Mouse (Mus musculus) hindbrain, embryonic 10.5 days (tissue): ENCODE results near the gene Fblim1. TPM values are rescaled to one million over a fixed set of nuclear protein-coding genes. Genes with fewer than 3 reads are reported as not detected.

Experiments
- DNase-seq: peaks from one replicate; pipeline ENCODE4 v3.0.0-alpha.2; 2017; ENCODE audit warnings: low spot score
- H3K27ac ChIP-seq: fragments of 300-500 bp; sonication (generic); 2 replicates; pipeline ENCODE4 v1.5.1; 2016; ENCODE audit warnings: mild to moderate bottlenecking, moderate library complexity
- H3K27me3 ChIP-seq: fragments of 300-500 bp; sonication (generic); 2 replicates; pipeline ENCODE4 v1.6.1; 2016; ENCODE audit warnings: mild to moderate bottlenecking; ENCODE audit not compliant: poor library complexity, insufficient read depth, severe bottlenecking
- H3K36me3 ChIP-seq: fragments of 300-500 bp; sonication (generic); 2 replicates; pipeline ENCODE4 v1.6.1; 2016; ENCODE audit warnings: mild to moderate bottlenecking, moderate library complexity
- H3K4me1 ChIP-seq: fragments of 300-500 bp; sonication (generic); replicated peaks from 2 replicates; pipeline ENCODE4 v1.6.1; 2016; ENCODE audit warnings: mild to moderate bottlenecking
- H3K4me3 ChIP-seq: fragments of 300-500 bp; sonication (generic); 2 replicates; pipeline ENCODE4 v1.5.1; 2016; ENCODE audit warnings: mild to moderate bottlenecking, moderate library complexity
- H3K9me3 ChIP-seq: fragments of 300-500 bp; sonication (generic); 2 replicates; pipeline ENCODE4 v1.6.1; 2016; ENCODE audit warnings: mild to moderate bottlenecking, moderate library complexity
- WGBS: fragments of 180-500 bp; shearing (Covaris S2); methylation state at CpG from one replicate; pipeline ENCODE4 v1.1.7; 2016; 5-methylcytosine and 5-hydroxymethylcytosine counted together
- polyA plus RNA-seq: library from polyadenylated mRNA; unstranded; fragments of >200 nt; fragmentation: Nextera tagmentation; extraction: Ambion mirVana; gene quantifications from 2 replicates; pipeline ENCODE4 v1.2.1, GENCODE M21; 2016

Fblim1 gene
- polyA plus RNA-seq, 1 experiment from 2014 or later, result 33.7 TPM

GRCm38 (mm10) chr4:141537706-141538407 is 68.0 kb downstream of the Fblim1 start:
- no peaks in the 10 kb centered on the region for H3K36me3 ChIP-seq
- H3K27ac ChIP-seq, result peak overlapping the region; percentile 96
- under 1% methylated on average over 101 of the region's 101 CpGs for WGBS
- no peaks in the 10 kb centered on the region for H3K9me3 ChIP-seq
- H3K4me3 ChIP-seq, result peak overlapping the region; percentile 99
- no peaks in the 10 kb centered on the region for H3K27me3 ChIP-seq
- no peak for DNase-seq
- peaks cover 62% of the 10 kb centered on the region for H3K4me1 ChIP-seq

DNA sequence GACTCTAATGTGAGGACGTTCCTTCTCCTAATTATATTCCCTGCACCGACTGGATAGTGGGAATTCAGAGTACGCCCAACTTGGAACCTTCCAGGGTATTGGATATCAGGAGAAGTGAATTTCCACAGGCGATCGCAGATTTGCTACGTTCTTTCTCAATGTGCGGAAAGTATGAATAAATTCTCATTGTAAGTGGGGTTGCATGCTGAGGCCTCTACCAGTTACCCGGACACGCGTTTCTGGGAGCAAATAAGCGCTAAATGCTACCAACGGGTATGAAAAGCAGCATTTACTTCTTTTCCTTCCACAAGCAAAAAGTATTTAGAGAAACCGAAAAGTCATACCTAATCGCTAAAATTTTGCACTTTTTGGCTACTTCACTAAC is 68.7 kb downstream of the Fblim1 start:
- Histone ChIP-seq H3K9me3 (no peaks in the 10 kb centered on the region), H3K4me3 (peak overlapping the region; percentile 99), H3K27ac (peak overlapping the region; percentile 96), H3K4me1 (peaks cover 59% of the 10 kb centered on the region), H3K36me3 (no peaks in the 10 kb centered on the region), H3K27me3 (no peaks in the 10 kb centered on the region)
- WGBS, result 0% methylated on average over 14 of the region's 14 CpGs
- no peak for DNase-seq

- H3K27ac ChIP-seq, result peak overlapping the region; percentile 96
- no peaks in the 10 kb centered on the region for H3K36me3 ChIP-seq
- peaks cover 57% of the 10 kb centered on the region for H3K4me1 ChIP-seq
- peak overlapping the region; percentile 99 for H3K4me3 ChIP-seq
- WGBS, result under 1% methylated on average over 61 of the region's 61 CpGs
- no peaks in the 10 kb centered on the region for H3K27me3 ChIP-seq
- DNase-seq, result peak; percentile 88
- no peaks in the 10 kb centered on the region for H3K9me3 ChIP-seq
Observed at GRCm38 (mm10) chr4:141536291-141537225, 69.3 kb downstream of the Fblim1 start.

GRCm38 (mm10) chr4:141534947-141535680 is 70.8 kb downstream of the Fblim1 start:
- WGBS, result 9% methylated on average over 11 of the region's 11 CpGs
- Histone ChIP-seq H3K4me3 (peak overlapping the region; percentile 99), H3K27me3 (no peaks in the 10 kb centered on the region), H3K4me1 (peaks cover 60% of the 10 kb centered on the region), H3K36me3 (peaks cover 8% of the 10 kb centered on the region), H3K9me3 (0 out of 2 replicates have a peak, but pooled peaks cover 3% of the 10 kb centered on the region), H3K27ac (peak overlapping the region; percentile 96)
- peak; percentile 67 for DNase-seq

DNA sequence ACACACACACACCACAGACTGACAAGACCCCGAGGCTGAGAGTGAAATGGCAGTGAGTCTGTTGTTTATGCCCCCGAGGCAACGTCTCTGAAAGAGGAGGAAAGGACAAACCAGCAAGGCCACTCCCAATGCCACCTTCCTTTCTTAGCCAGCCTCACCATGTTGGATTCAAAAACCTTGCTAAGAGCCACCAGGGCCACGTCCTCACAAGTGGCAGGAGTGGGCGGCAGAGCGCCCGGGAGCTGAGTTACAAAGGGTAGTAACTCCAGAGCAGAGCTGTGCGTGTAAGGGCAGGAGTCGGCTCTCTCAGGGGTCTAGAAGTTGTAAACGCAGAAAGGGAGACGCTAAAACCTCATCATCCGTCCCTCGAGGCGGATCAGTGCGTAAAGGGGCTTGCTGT is 74.9 kb downstream of the Fblim1 start:
- DNase-seq, result no peak
- no peak overlapping the region for H3K27ac ChIP-seq
- H3K4me1 ChIP-seq, result peaks cover 43% of the 10 kb centered on the region
- H3K27me3 ChIP-seq, result no peaks in the 10 kb centered on the region
- peaks cover 37% of the 10 kb centered on the region for H3K36me3 ChIP-seq
- 80% methylated on average over 15 of the region's 15 CpGs for WGBS
- H3K4me3 ChIP-seq, result no peak overlapping the region
- 0 out of 2 replicates have a peak, but pooled peaks cover 3% of the 10 kb centered on the region for H3K9me3 ChIP-seq

- H3K27ac ChIP-seq, result no peak overlapping the region
- no peaks in the 10 kb centered on the region for H3K27me3 ChIP-seq
- H3K9me3 ChIP-seq, result 0 out of 2 replicates have a peak, but pooled peaks cover 3% of the 10 kb centered on the region
- 91% methylated on average over 11 of the region's 11 CpGs for WGBS
- H3K36me3 ChIP-seq, result peaks cover 37% of the 10 kb centered on the region
- no peak for DNase-seq
- peaks cover 23% of the 10 kb centered on the region for H3K4me1 ChIP-seq
- no peak overlapping the region for H3K4me3 ChIP-seq
Observed at GRCm38 (mm10) chr4:141528938-141529337, 77.0 kb downstream of the Fblim1 start.

DNA sequence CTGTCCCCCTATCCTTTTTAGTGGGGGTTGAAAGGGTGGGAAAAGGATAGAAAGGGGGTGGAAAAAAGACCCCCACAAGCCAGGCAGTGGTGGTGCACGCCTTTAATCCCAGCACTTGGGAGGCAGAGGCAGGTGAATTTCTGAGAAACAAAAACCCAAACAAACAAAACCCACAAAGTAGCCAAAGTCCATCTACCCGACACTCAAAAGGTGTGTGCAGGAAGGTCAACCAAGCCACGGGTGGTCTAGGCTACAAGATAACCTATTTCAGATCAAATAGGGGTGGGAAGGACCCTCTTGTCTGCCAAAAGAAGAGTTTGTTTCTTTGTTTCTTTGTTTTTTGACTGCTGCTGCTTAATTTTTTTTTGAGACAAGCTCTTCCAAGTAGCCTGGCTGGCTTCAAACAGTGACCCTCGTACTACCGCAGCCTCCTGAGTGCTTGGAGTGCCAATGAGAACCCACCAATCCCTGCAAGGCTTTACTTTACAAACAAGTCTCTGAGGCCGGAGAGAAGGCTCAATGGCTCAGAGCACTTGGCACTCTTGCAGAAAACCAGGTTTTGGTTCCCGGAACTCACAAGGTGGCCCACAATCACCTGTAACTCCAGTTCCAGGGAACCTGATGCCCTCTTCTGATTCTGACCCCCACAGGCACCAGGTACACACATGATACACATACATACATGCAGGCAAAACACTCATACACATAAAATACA is 78.8 kb downstream of the Fblim1 start:
- Histone ChIP-seq H3K27me3 (no peaks in the 10 kb centered on the region), H3K4me1 (0 out of 2 replicates have a peak, but pooled peaks cover 16% of the 10 kb centered on the region), H3K27ac (no peak overlapping the region), H3K36me3 (peaks cover 43% of the 10 kb centered on the region), H3K9me3 (0 out of 2 replicates have a peak, but pooled peaks cover 3% of the 10 kb centered on the region), H3K4me3 (no peak overlapping the region)
- no peak for DNase-seq
- 79% methylated on average over 7 of the region's 7 CpGs for WGBS

Other genes with a start within 250 kb of the Fblim1 start
- 0.65 and 0.81 TPM in 2 replicates for gene Fam131c, start 237.9 kb downstream of the Fblim1 start, polyA plus RNA-seq
- gene Clcnka, start 207.4 kb downstream of the Fblim1 start, polyA plus RNA-seq, result 0.31 and 0.33 TPM in 2 replicates
- gene Clcnkb, start 190.1 kb downstream of the Fblim1 start, polyA plus RNA-seq, result 0.11 TPM in 1 of 2 replicates, not detected in the other
- gene Hspb7, start 185.3 kb downstream of the Fblim1 start, polyA plus RNA-seq, result not detected in 2 replicates
- not detected in 2 replicates for gene Srarp, start 170.0 kb downstream of the Fblim1 start, polyA plus RNA-seq
- 52.6 and 60.8 TPM in 2 replicates for gene Zbtb17, start 161.4 kb downstream of the Fblim1 start, polyA plus RNA-seq
- gene Spen, start 67.5 kb downstream of the Fblim1 start, polyA plus RNA-seq, result 12.8 and 14.2 TPM in 2 replicates
- gene Tmem82, start 12.5 kb upstream of the Fblim1 start, polyA plus RNA-seq, result 1.2 and 1.5 TPM in 2 replicates
- gene Slc25a34, start 17.7 kb upstream of the Fblim1 start, polyA plus RNA-seq, result 0.10 TPM in 1 of 2 replicates, not detected in the other
- 5.0 and 5.4 TPM in 2 replicates for gene Plekhm2, start 58.8 kb upstream of the Fblim1 start, polyA plus RNA-seq
- 2.9 TPM in 1 of 2 replicates, not detected in the other for gene Rsc1a1, start 79.5 kb upstream of the Fblim1 start, polyA plus RNA-seq
- 20.8 and 28.4 TPM in 2 replicates for gene Ddi2, start 117.3 kb upstream of the Fblim1 start, polyA plus RNA-seq
- not detected in 2 replicates for gene Agmat, start 140.6 kb upstream of the Fblim1 start, polyA plus RNA-seq
- 4.5 and 5.5 TPM in 2 replicates for gene Dnajc16, start 184.8 kb upstream of the Fblim1 start, polyA plus RNA-seq
- 25.5 and 27.0 TPM in 2 replicates for gene Casp9, start 187.5 kb upstream of the Fblim1 start, polyA plus RNA-seq
- gene Cela2a, start 220.1 kb upstream of the Fblim1 start, polyA plus RNA-seq, result not detected in 2 replicates
- not detected in 2 replicates for gene Ctrc, start 240.3 kb upstream of the Fblim1 start, polyA plus RNA-seq